Mouse (Mus musculus) liver, embryonic 14.5 days (tissue): ENCODE data around the gene Bcl9l.

Experiments used
- CTCF ChIP-seq: IDR thresholded peaks from 2 replicates; pipeline ENCODE4 v1.5.1; 2016; ENCODE audit warnings: antibody characterized with exemption, low read depth, control low read depth
- EP300 ChIP-seq: IDR thresholded peaks from 2 replicates; pipeline ENCODE4 v1.6.1; 2016; ENCODE audit warnings: antibody characterized with exemption, low read depth

DNA sequence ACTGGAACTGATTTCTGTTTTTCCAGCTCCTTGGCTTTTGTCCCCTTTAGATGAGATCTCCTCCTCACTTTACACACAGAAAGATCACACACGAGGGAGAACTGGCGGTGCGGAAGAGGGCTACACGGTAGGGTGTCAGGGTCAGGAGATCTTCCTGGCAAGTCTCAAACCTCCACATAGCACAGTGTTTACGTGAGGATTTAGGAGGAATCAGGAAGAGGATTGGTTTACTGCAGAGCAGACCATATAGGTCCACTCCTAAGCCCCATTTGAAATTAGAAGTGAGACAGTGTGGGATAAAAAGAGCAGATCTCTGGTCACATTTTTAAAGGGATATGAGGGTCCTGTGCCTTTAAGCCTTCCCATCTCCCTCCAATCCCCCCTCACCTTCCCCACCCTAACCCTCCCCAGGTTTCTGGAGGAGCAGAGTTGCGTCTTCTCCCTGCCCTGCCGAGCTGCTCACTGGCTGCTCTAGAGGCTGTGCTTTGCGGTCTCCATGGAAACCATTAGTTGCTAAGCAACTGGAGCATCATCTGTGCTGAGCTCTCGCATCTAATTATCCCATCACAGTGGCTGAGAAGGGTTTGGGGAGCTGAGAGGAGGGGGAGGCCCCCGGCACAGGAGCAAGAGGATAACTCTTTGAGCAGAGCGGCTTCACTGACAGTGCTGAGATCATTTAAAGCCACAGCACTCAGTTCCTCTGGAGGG lies 25.4 kb upstream of the Bcl9l start:
- TF ChIP-seq CTCF = no peak
- TF ChIP-seq EP300 = no peak
